Mouse (Mus musculus): ENCODE measurements at regions not wholly inside any gene's neighbourhood (a gene's known extent, or its start where the extent isn't known, plus 50 kb on each side); places are given as distances from the start of the nearest gene placed in this dataset.
A peak's percentile ranks its signal among the peaks of the same experiment; 100 is the strongest.

GRCm38 (mm10) chr12:86830247-86830585 is 54.4 kb downstream of the Irf2bpl start:
- Histone ChIP-seq H3K4me1 (ENCODE audit: control insufficient read depth in 2 of 2, insufficient read depth in 2 of 2, low read length in 2 of 2) (peaks cover 58 to 77% of the 10 kb centered on the region in 2 experiments), H3K27me3 (ENCODE audit: control insufficient read depth, insufficient read depth, low read length) (no peaks in the 10 kb centered on the region), H3K4me2 (ENCODE audit: low read length) (no peak overlapping the region), H3K27ac (replicated peaks in 1 of 2; ENCODE audit: control insufficient read depth in 1 of 2, insufficient read depth in 1 of 2, low read depth in 2 of 2, low read length in 2 of 2) (peak overlapping the region in 1 of 2 experiments; percentile 71; a peak in 3 of 4 replicates), H3K9me3 (ENCODE audit: control insufficient read depth, low read length) (no peaks in the 10 kb centered on the region), H3K4me3 (ENCODE audit: control insufficient read depth in 1 of 2, insufficient read depth in 1 of 2, low read depth in 1 of 2, low read length in 2 of 2) (no peak overlapping the region), H3K9ac (ENCODE audit: low read length) (peak overlapping the region; percentile 6; the same call in 1 of the 2 replicates), H3K36me3 (ENCODE audit: control insufficient read depth, insufficient read depth, low read length) (no peaks in the 10 kb centered on the region)
- ATAC-seq (ENCODE audit: insufficient number of reproducible peaks, insufficient read depth, low FRiP score, low read depth), result no peak
- 83% methylated on average over 8 of the region's 8 CpGs for WGBS

GRCm38 (mm10) chr12:86829581-86830246 is 54.9 kb downstream of the Irf2bpl start:
- H3K27ac ChIP-seq (replicated peaks in 1 of 2; ENCODE audit: control insufficient read depth in 1 of 2, insufficient read depth in 1 of 2, low read depth in 2 of 2, low read length in 2 of 2), result peak overlapping the region; percentile 69 to 71
- H3K36me3 ChIP-seq (ENCODE audit: control insufficient read depth, insufficient read depth, low read length), result no peaks in the 10 kb centered on the region
- no peaks in the 10 kb centered on the region for H3K27me3 ChIP-seq (ENCODE audit: control insufficient read depth, insufficient read depth, low read length)
- peaks cover 63 to 82% of the 10 kb centered on the region in 2 experiments for H3K4me1 ChIP-seq (ENCODE audit: control insufficient read depth in 2 of 2, insufficient read depth in 2 of 2, low read length in 2 of 2)
- no peak overlapping the region for H3K4me3 ChIP-seq (ENCODE audit: control insufficient read depth in 1 of 2, insufficient read depth in 1 of 2, low read depth in 1 of 2, low read length in 2 of 2)
- H3K9me3 ChIP-seq (ENCODE audit: control insufficient read depth, low read length), result no peaks in the 10 kb centered on the region
- H3K4me2 ChIP-seq (ENCODE audit: low read length), result no peak overlapping the region
- 38% methylated on average over 16 of the region's 16 CpGs for WGBS
- H3K9ac ChIP-seq (ENCODE audit: low read length), result peak overlapping the region; percentile 6; the same call in 1 of the 2 replicates
- no peak for ATAC-seq (ENCODE audit: insufficient number of reproducible peaks, insufficient read depth, low FRiP score, low read depth)

- H3K9me3 ChIP-seq (ENCODE audit: control insufficient read depth, low read length), result no peaks in the 10 kb centered on the region
- no peaks in the 10 kb centered on the region for H3K36me3 ChIP-seq (ENCODE audit: control insufficient read depth, insufficient read depth, low read length)
- peaks cover 59 to 75% of the 10 kb centered on the region in 2 experiments for H3K4me1 ChIP-seq (ENCODE audit: control insufficient read depth in 2 of 2, insufficient read depth in 2 of 2, low read length in 2 of 2)
- H3K4me3 ChIP-seq (ENCODE audit: control insufficient read depth in 1 of 2, insufficient read depth in 1 of 2, low read depth in 1 of 2, low read length in 2 of 2), result no peak overlapping the region
- 89% methylated on average over 2 of the region's 2 CpGs for WGBS
- 0 out of 2 replicates have a peak overlapping the region, but pooled peaks have one; percentile 1 for H3K9ac ChIP-seq (ENCODE audit: low read length)
- H3K4me2 ChIP-seq (ENCODE audit: low read length), result no peak overlapping the region
- ATAC-seq (ENCODE audit: insufficient number of reproducible peaks, insufficient read depth, low FRiP score, low read depth), result no peak
- H3K27me3 ChIP-seq (ENCODE audit: control insufficient read depth, insufficient read depth, low read length), result no peaks in the 10 kb centered on the region
- H3K27ac ChIP-seq (replicated peaks in 1 of 2; ENCODE audit: control insufficient read depth in 1 of 2, insufficient read depth in 1 of 2, low read depth in 2 of 2, low read length in 2 of 2), result peak overlapping the region; percentile 66 to 97
These were observed 57.4 kb downstream of the Irf2bpl start for GRCm38 (mm10) chr12:86827241-86827606.

- ATAC-seq (ENCODE audit: insufficient number of reproducible peaks, insufficient read depth, low FRiP score, low read depth), result no peak
- no peak overlapping the region for H3K4me3 ChIP-seq (ENCODE audit: control insufficient read depth in 1 of 2, insufficient read depth in 1 of 2, low read depth in 1 of 2, low read length in 2 of 2)
- WGBS, result 36% methylated on average over 13 of the region's 13 CpGs
These were observed 58.0 kb downstream of the Irf2bpl start for GRCm38 (mm10) chr12:86826420-86827240.

GRCm38 (mm10) chr12:86825584-86826419 is 58.8 kb downstream of the Irf2bpl start:
- no peak for ATAC-seq (ENCODE audit: insufficient number of reproducible peaks, insufficient read depth, low FRiP score, low read depth)
- peak overlapping the region; percentile 65 for H3K4me2 ChIP-seq (ENCODE audit: low read length)
- 48% methylated on average over 6 of the region's 6 CpGs for WGBS
- peak overlapping the region; percentile 97 for H3K27ac ChIP-seq (replicated peaks in 1 of 2; ENCODE audit: control insufficient read depth in 1 of 2, insufficient read depth in 1 of 2, low read depth in 2 of 2, low read length in 2 of 2)
- peak overlapping the region; percentile 45; the same call in 1 of the 2 replicates for H3K9ac ChIP-seq (ENCODE audit: low read length)
- no peak overlapping the region for H3K4me3 ChIP-seq (ENCODE audit: control insufficient read depth in 1 of 2, insufficient read depth in 1 of 2, low read depth in 1 of 2, low read length in 2 of 2)
- H3K9me3 ChIP-seq (ENCODE audit: control insufficient read depth, low read length), result no peaks in the 10 kb centered on the region
- no peaks in the 10 kb centered on the region for H3K27me3 ChIP-seq (ENCODE audit: control insufficient read depth, insufficient read depth, low read length)
- H3K36me3 ChIP-seq (ENCODE audit: control insufficient read depth, insufficient read depth, low read length), result no peaks in the 10 kb centered on the region
- H3K4me1 ChIP-seq (ENCODE audit: control insufficient read depth in 2 of 2, insufficient read depth in 2 of 2, low read length in 2 of 2), result peaks cover 50 to 63% of the 10 kb centered on the region in 2 experiments

More at GRCm38 (mm10) chr12:86826420-86827240, 58.0 kb downstream of the Irf2bpl start:
- no peaks in the 10 kb centered on the region for H3K36me3 ChIP-seq (ENCODE audit: control insufficient read depth, insufficient read depth, low read length)
- H3K9me3 ChIP-seq (ENCODE audit: control insufficient read depth, low read length), result no peaks in the 10 kb centered on the region
- H3K4me1 ChIP-seq (ENCODE audit: control insufficient read depth in 2 of 2, insufficient read depth in 2 of 2, low read length in 2 of 2), result peaks cover 53 to 69% of the 10 kb centered on the region in 2 experiments
- H3K4me2 ChIP-seq (ENCODE audit: low read length), result no peak overlapping the region
- H3K27ac ChIP-seq (replicated peaks in 1 of 2; ENCODE audit: control insufficient read depth in 1 of 2, insufficient read depth in 1 of 2, low read depth in 2 of 2, low read length in 2 of 2), result peak overlapping the region; percentile 66 to 97
- H3K9ac ChIP-seq (ENCODE audit: low read length), result no peak overlapping the region
- H3K27me3 ChIP-seq (ENCODE audit: control insufficient read depth, insufficient read depth, low read length), result no peaks in the 10 kb centered on the region

- Histone ChIP-seq H3K9me3 (ENCODE audit: control insufficient read depth, low read length) (no peaks in the 10 kb centered on the region), H3K4me1 (ENCODE audit: control insufficient read depth in 2 of 2, insufficient read depth in 2 of 2, low read length in 2 of 2) (peaks cover 47 to 55% of the 10 kb centered on the region in 2 experiments), H3K27ac (replicated peaks in 1 of 2; ENCODE audit: control insufficient read depth in 1 of 2, insufficient read depth in 1 of 2, low read depth in 2 of 2, low read length in 2 of 2) (peak overlapping the region; percentile 97), H3K4me3 (ENCODE audit: control insufficient read depth in 1 of 2, insufficient read depth in 1 of 2, low read depth in 1 of 2, low read length in 2 of 2) (peak overlapping the region in 1 of 2 experiments; percentile 3; a peak in 2 of 4 replicates), H3K27me3 (ENCODE audit: control insufficient read depth, insufficient read depth, low read length) (no peaks in the 10 kb centered on the region), H3K36me3 (ENCODE audit: control insufficient read depth, insufficient read depth, low read length) (no peaks in the 10 kb centered on the region), H3K4me2 (ENCODE audit: low read length) (peak overlapping the region; percentile 65), H3K9ac (ENCODE audit: low read length) (peak overlapping the region; percentile 74)
- peak; percentile 79 for ATAC-seq (ENCODE audit: insufficient number of reproducible peaks, insufficient read depth, low FRiP score, low read depth)
- WGBS, result 5% methylated on average over 14 of the region's 14 CpGs
These were observed 59.6 kb downstream of the Irf2bpl start for GRCm38 (mm10) chr12:86824860-86825583.
